Mouse (Mus musculus): ENCODE results near the gene Tmem110. TPM values are rescaled to one million over a fixed set of nuclear protein-coding genes. Genes with fewer than 3 reads are reported as not detected.

The Tmem110 gene
- total and polyA plus RNA-seq, 2 experiments = 3.7 to 8.2 TPM

GRCm38 (mm10) chr14:30865311-30865710 lies 39.9 kb downstream of the Tmem110 start:
- no peaks in the 10 kb centered on the region for H3K27me3 ChIP-seq (ENCODE audit: control insufficient read depth, insufficient read depth, low read length)
- H3K79me2 ChIP-seq (ENCODE audit: control insufficient read depth, insufficient read depth, low read length) = no peaks in the 10 kb centered on the region
- TF ChIP-seq CTCF (IDR thresholded peaks at IDR 0.05; ENCODE audit: low read depth, low read length) = peak; percentile 57
- no peak for TF ChIP-seq POLR2A (IDR thresholded peaks at IDR 0.05; ENCODE audit: extremely low read depth, insufficient read depth, low read length)
- no peak overlapping the region for H3K4me3 ChIP-seq (ENCODE audit: insufficient read depth, low read depth, low read length)
- WGBS = 83% methylated on average over 3 of the region's 3 CpGs
- no peak overlapping the region for H3K27ac ChIP-seq (replicated peaks; ENCODE audit: insufficient read depth, low read depth, low read length)
- no peak overlapping the region for H3K9ac ChIP-seq (ENCODE audit: low read depth, low read length)
- no peaks in the 10 kb centered on the region for H3K36me3 ChIP-seq (ENCODE audit: control insufficient read depth, insufficient read depth, low read length)
- H3K4me1 ChIP-seq (ENCODE audit: control insufficient read depth, insufficient read depth, low read length) = peaks cover 35% of the 10 kb centered on the region
- DNase-seq (ENCODE audit: extremely low read depth, low read depth, low spot score) = no peak

- Histone ChIP-seq H3K79me2 (ENCODE audit: control insufficient read depth, insufficient read depth, low read length) (no peaks in the 10 kb centered on the region), H3K4me3 (ENCODE audit: insufficient read depth, low read depth, low read length) (no peak overlapping the region), H3K27me3 (ENCODE audit: control insufficient read depth, insufficient read depth, low read length) (no peaks in the 10 kb centered on the region), H3K4me1 (ENCODE audit: control insufficient read depth, insufficient read depth, low read length) (peaks cover 31% of the 10 kb centered on the region), H3K9ac (ENCODE audit: low read depth, low read length) (no peak overlapping the region), H3K36me3 (ENCODE audit: control insufficient read depth, insufficient read depth, low read length) (no peaks in the 10 kb centered on the region), H3K27ac (replicated peaks; ENCODE audit: insufficient read depth, low read depth, low read length) (no peak overlapping the region)
- peak; percentile 66 for DNase-seq (ENCODE audit: extremely low read depth, low read depth, low spot score)
- WGBS = 13% methylated on average over 5 of the region's 5 CpGs
- TF ChIP-seq CTCF (IDR thresholded peaks at IDR 0.05; ENCODE audit: low read depth, low read length) (peak; percentile 89), POLR2A (IDR thresholded peaks at IDR 0.05; ENCODE audit: extremely low read depth, insufficient read depth, low read length) (no peak)
Measured at GRCm38 (mm10) chr14:30867042-30867441, 41.7 kb downstream of the Tmem110 start.

- no peaks in the 10 kb centered on the region for H3K27me3 ChIP-seq (ENCODE audit: control insufficient read depth, insufficient read depth, low read length)
- TF ChIP-seq CTCF (IDR thresholded peaks at IDR 0.05; ENCODE audit: low read depth, low read length) (no peak), POLR2A (IDR thresholded peaks at IDR 0.05; ENCODE audit: extremely low read depth, insufficient read depth, low read length) (no peak)
- peaks cover 25% of the 10 kb centered on the region for H3K4me1 ChIP-seq (ENCODE audit: control insufficient read depth, insufficient read depth, low read length)
- DNase-seq (ENCODE audit: extremely low read depth, low read depth, low spot score) = peak; percentile 93
- no peak overlapping the region for H3K4me3 ChIP-seq (ENCODE audit: insufficient read depth, low read depth, low read length)
- 26% methylated on average over 10 of the region's 10 CpGs for WGBS
- H3K79me2 ChIP-seq (ENCODE audit: control insufficient read depth, insufficient read depth, low read length) = no peaks in the 10 kb centered on the region
- no peaks in the 10 kb centered on the region for H3K36me3 ChIP-seq (ENCODE audit: control insufficient read depth, insufficient read depth, low read length)
- peak overlapping the region; percentile 38 for H3K9ac ChIP-seq (ENCODE audit: low read depth, low read length)
- peak overlapping the region; percentile 93 for H3K27ac ChIP-seq (replicated peaks; ENCODE audit: insufficient read depth, low read depth, low read length)
Measured at GRCm38 (mm10) chr14:30868826-30869225, 43.4 kb downstream of the Tmem110 start.

GRCm38 (mm10) chr14:30869391-30869801 lies 44.0 kb downstream of the Tmem110 start:
- H3K27ac ChIP-seq (replicated peaks; ENCODE audit: insufficient read depth, low read depth, low read length) = peak overlapping the region; percentile 93
- H3K4me3 ChIP-seq (ENCODE audit: insufficient read depth, low read depth, low read length) = no peak overlapping the region
- TF ChIP-seq CTCF (IDR thresholded peaks at IDR 0.05; ENCODE audit: low read depth, low read length) (no peak), POLR2A (IDR thresholded peaks at IDR 0.05; ENCODE audit: extremely low read depth, insufficient read depth, low read length) (no peak)
- H3K4me1 ChIP-seq (ENCODE audit: control insufficient read depth, insufficient read depth, low read length) = peaks cover 26% of the 10 kb centered on the region
- H3K79me2 ChIP-seq (ENCODE audit: control insufficient read depth, insufficient read depth, low read length) = no peaks in the 10 kb centered on the region
- WGBS = 43% methylated on average over 8 of the region's 8 CpGs
- H3K36me3 ChIP-seq (ENCODE audit: control insufficient read depth, insufficient read depth, low read length) = no peaks in the 10 kb centered on the region
- peak; percentile 99 for DNase-seq (ENCODE audit: extremely low read depth, low read depth, low spot score)
- no peaks in the 10 kb centered on the region for H3K27me3 ChIP-seq (ENCODE audit: control insufficient read depth, insufficient read depth, low read length)
- H3K9ac ChIP-seq (ENCODE audit: low read depth, low read length) = peak overlapping the region; percentile 5; the same call in 1 of the 2 replicates

- no peak overlapping the region for H3K9ac ChIP-seq (ENCODE audit: low read depth, low read length)
- WGBS = 66% methylated on average over 25 of the region's 25 CpGs
- H3K27ac ChIP-seq (replicated peaks; ENCODE audit: insufficient read depth, low read depth, low read length) = peak overlapping the region; percentile 80
- H3K79me2 ChIP-seq (ENCODE audit: control insufficient read depth, insufficient read depth, low read length) = no peaks in the 10 kb centered on the region
- no peak overlapping the region for H3K4me3 ChIP-seq (ENCODE audit: insufficient read depth, low read depth, low read length)
- TF ChIP-seq CTCF (IDR thresholded peaks at IDR 0.05; ENCODE audit: low read depth, low read length) = no peak
- TF ChIP-seq POLR2A (IDR thresholded peaks at IDR 0.05; ENCODE audit: extremely low read depth, insufficient read depth, low read length) = no peak
- no peaks in the 10 kb centered on the region for H3K27me3 ChIP-seq (ENCODE audit: control insufficient read depth, insufficient read depth, low read length)
- H3K36me3 ChIP-seq (ENCODE audit: control insufficient read depth, insufficient read depth, low read length) = no peaks in the 10 kb centered on the region
- H3K4me1 ChIP-seq (ENCODE audit: control insufficient read depth, insufficient read depth, low read length) = peaks cover 32% of the 10 kb centered on the region
- DNase-seq (ENCODE audit: extremely low read depth, low read depth, low spot score) = peak; percentile 67
Measured at GRCm38 (mm10) chr14:30870206-30871147, 45.1 kb downstream of the Tmem110 start.

All from liver, adult 2 months (tissue).